Mouse (Mus musculus) lung, postnatal 36 days (tissue): ENCODE measurements around the gene Traf3ip3.

Experiments
- DNase-seq: peaks from one replicate; pipeline ENCODE4 v3.0.0; 2022; ENCODE audit warnings: mixed read lengths

The Traf3ip3 gene

DNA sequence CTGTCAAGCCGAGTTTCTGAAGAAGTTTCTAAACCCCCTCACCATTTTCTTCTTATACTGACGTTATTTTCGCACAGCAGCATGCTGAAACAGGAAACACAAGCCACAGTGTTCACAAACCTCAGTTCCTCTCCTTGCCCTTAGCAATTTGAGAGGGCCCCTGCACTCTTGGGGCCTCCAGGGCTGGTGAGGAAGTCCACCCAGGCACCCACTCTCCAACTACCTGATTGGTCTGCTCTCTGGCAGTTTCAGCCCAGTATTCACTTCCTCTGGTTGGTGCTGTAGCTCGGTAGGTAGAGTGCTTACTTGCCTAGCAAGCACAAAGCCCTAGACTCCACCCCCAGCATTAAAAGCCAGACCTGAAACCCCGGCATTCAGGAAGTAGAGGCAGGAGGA, at the start of gene Traf3ip3:
Traf3ip3 (minus strand) TSS at position 321 of the 396 bp plus-strand sequence.
- DNase-seq: peak; percentile 79

- no peak for DNase-seq
Measured at GRCm38 (mm10) chr1:193250026-193250425, 48.5 kb upstream of the Traf3ip3 start.

DNA sequence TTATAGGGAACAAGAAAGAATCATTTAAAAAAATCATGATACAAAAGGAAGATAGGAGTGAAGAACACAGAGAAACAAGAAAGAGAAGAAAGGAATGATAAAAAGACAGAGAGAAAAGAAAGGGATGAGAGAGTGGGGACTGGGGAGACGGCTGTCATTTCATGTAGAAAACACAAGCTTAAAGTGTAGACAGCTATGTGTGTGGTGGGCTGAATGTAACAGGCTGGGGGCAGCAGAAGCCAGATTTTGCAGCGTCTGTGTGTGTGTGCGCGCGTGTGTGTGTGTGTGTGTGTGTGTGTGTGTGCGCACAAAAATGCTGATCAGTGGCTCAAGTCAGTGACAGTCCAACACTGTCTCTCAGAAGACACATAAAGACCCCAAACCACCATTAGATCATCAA, 42.7 kb upstream of the Traf3ip3 start:
- DNase-seq: no peak

DNA sequence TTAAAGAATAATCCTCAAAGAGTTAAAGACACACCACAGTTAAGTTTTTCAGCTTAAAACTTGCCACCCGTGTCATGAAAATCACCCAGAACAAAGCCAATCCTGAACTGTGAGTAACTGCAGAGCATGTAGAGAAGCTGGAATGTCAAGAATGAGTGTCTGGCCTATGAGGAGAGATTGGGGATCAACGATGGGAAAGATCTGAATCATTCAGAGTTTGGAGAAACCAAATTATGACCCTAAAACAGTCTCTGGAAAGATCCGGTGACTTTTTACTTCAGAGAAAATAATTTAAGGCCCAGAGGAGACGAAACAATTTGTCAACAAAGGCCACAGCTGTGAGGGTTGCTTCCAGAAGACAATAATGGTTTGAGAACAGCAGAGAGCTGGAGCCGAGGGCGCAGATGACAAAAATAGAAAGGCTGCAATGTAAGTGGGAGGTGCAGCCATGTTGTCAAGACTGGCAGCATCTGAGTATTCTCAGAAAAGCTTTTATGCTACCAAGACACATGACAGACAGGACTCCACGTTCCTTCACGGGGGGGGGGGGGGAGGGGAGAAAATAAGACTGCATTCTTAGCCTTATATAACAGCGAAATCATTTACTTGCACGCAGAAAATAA, 42.2 kb upstream of the Traf3ip3 start:
- DNase-seq: no peak

DNA sequence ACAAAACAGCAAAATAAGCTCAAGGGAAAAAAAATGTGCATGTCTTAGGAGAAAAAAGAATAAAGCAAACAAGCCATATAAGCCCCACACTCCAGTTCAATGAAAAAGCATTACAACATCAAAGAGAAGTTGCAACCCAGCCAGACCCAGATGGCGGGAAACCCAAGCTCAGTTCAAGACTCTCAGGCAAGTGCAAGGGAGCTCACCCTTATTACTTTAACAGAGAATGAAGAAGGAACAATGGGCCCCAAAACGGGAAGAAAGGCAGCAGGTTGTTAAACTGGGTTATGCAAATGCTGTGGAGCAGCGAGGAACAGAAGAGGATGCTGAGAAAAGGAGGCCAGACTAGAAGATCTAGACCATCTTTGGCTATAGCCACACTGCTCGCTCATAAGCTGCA, 41.4 kb upstream of the Traf3ip3 start:
- DNase-seq: peak; percentile 44

DNA sequence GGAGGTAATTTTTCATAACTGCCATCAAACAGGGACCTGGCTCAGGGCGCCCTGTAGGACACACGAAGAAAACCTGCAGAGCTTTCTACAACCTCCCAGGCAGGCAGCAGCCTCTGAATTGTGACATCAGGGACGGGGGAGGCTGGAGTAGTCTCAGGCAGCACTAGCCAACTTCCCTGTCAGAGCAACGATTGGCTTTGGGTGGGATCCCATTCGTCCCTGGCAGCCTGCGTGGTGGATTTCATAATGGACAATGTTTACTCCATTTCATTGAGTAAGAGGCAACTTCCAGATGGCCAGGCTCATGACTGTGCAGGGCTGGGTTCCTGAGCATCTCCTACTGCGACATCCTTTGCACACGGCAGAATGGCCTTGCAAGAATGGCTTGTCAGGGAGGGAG, 40.7 kb upstream of the Traf3ip3 start:
- DNase-seq: peak; percentile 91

- no peak for DNase-seq
Measured at GRCm38 (mm10) chr1:193241436-193241835, 39.9 kb upstream of the Traf3ip3 start.

- no peak for DNase-seq
Measured at GRCm38 (mm10) chr1:193238426-193238825, 36.9 kb upstream of the Traf3ip3 start.

DNA sequence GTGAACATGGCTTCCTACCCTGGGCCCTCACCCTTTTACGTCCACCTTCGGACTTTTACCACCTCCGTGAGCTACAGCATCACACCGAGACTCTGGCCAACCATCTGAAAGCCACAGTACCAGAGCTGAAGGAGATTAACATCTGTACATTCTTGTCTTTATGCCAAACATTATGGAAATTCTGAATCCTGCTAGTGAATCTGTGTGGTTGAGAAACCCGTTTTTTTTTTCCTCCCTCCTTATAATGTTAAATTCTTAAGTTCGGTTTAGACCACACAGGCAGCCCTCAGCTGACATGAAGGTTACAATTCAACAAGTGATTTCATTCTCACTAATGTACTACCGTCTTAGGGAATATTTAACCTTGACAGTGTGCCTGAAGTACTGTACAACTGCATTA, 33.4 kb upstream of the Traf3ip3 start:
- no peak for DNase-seq

DNA sequence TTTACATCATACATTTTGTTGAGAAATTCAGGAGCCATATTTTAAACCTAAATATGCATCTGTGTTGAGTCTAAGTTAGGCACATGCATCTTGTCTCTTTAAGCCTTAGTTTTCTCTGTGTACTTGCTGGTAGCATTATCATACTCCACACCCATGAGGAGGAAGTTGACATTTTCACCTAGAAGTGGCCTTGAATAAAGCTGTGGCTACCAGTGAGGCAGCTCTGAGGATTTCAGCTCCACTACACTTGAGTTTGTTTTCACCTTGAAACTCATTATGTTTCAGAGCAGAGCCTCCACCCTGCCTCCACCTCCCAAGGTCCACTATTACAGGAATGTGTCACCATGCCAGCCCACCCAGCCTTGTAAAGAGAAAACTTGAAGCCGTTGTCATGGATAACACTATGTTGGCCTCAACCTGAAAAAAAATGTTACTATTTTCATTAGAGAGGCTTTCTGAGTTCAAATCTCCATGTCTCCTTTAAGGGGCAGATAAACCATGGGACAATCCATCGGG, 32.7 kb upstream of the Traf3ip3 start:
- peak; percentile 20 for DNase-seq

GRCm38 (mm10) chr1:193232732-193233131, 31.2 kb upstream of the Traf3ip3 start:
- DNase-seq: no peak

DNA sequence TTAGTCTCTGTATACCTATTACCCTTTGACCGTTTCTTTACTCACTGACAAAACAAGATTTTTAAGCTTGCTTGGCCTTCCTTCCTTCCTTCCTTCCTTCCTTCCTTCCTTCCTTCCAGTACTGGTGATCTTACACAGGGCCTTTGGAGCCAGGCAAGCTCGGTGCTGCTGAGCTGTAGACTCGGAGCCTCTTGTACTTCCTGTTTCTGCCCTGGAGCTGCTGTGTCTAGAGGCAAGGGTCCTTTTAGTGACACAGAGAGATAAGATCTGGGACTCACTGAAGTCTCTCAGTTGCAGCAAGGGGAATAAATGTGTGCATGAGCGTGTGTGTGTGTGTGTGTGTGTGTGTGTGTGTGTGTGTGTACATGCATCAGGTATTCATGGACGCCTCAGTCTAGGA, 29.4 kb upstream of the Traf3ip3 start:
- DNase-seq: no peak

DNA sequence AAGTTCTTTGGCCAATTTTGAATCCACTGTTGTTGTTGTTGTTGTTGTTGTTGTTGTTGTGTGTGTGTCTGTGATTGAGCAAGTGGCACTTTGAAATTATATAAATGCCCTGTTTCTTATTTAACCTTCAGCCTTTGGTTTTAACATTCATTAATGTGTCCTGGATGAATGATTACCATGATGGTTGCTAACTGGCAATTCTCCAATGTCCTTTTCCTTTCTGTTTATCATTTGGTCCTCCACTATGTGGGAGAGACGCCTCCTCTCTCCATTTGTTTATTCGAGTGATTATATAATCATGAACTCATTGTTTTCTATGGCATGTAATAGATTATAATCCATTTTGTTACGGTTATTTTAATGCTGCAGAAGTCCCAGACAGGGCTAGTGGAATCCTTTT, 29.0 kb upstream of the Traf3ip3 start:
- DNase-seq: no peak

- no peak for DNase-seq
Measured at GRCm38 (mm10) chr1:193229570-193229969, 28.1 kb upstream of the Traf3ip3 start.

DNA sequence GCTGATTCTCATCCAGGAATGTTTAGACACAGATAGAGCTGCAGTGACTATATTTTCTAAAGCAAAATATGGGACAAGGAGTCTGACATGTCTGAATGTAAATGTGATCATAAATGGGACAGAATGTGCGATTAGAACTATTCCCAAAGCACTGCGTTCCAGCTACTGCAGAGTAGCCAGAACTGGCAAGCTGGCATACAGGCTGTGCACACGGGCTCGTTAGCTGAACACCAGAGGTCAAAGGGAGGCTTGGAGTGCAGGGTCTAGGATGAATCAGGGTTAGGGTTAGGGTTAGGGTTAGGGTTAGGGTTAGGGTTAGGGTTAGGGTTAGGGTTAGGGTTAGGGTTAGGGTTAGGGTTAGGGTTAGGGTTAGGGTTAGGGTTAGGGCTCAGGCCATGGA, 26.0 kb upstream of the Traf3ip3 start:
- no peak for DNase-seq

DNA sequence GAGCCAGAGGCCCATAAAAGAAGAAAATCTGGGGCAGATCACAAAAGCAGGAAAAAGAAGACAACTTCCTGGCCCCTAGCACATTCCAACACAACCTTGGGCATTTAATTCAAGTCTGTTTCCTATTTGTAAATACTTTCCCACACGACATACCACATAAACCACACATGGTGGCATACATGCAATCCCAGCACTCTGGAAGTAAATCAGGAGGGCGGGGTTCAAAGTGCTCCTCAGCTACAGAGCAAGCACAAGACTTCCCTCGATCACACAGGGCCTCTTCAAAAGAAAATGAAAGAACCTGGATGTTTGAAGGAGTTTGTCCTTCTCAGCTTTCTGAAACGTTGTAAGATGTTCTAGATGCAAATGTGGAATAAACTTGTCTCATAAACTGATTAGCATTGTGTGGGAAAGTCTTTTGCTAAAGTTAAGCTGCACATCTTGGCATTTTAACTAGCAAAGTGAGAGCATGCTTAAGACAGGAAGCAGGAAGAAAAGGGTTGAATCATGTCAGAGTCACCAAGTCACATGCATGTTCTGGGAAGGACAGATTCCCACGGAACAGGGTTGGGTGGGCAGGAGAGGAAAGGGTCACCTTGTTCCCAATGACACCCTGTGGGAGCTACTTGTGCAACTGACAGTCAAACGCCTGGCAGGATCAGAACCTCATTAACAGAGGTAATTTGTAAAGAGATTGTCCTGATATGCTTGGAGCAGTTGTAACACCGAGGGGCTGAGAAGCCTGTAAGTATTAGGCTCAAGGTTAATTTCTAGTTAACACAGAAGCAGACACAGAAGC, 25.4 kb upstream of the Traf3ip3 start:
- no peak for DNase-seq

GRCm38 (mm10) chr1:193226114-193226513, 24.6 kb upstream of the Traf3ip3 start:
- no peak for DNase-seq

GRCm38 (mm10) chr1:193225531-193225930, 24.0 kb upstream of the Traf3ip3 start:
- DNase-seq: no peak

GRCm38 (mm10) chr1:193220408-193220807, 18.9 kb upstream of the Traf3ip3 start:
- DNase-seq: no peak

GRCm38 (mm10) chr1:193216000-193216399, 14.5 kb upstream of the Traf3ip3 start:
- DNase-seq: no peak

DNA sequence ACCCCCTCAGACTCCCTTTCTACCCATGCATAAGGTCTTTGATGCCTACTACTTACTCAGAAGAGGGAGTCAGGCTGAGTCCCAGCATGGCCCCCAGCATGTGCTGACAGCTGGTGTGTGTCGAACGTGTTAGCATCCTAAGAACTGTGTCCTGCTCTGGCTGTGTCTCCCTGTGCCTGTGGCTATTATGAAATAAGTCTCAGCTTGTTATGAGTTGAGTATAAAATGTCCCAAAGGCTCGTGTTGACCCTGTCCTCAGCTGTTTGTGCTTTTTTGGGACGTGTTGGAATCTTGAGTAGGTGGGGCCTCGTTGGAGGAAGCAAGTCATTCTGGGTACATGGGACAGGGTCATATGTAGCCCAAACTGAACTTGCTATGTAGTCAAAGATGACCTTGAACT, 12.6 kb upstream of the Traf3ip3 start:
- DNase-seq: peak; percentile 54

DNA sequence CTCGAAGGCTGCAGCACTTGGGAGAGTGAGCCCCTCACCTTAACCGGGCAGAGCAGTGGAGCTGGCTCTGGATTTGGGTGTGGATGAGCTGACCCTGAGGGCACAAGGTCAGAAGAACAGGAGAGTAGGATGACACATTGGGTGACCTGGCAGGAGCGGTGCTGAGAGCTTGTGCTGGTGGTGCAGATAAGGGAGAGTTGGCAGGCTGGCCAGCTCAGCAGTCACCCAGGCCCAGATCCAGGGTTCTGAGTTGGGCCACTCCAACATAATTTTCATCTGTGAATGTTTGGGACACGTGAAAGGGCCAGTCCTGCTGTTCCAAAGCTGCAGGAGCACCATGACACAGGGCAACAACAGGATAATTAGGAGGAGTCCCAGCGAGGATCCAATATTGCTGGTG, 9.9 kb upstream of the Traf3ip3 start:
- peak; percentile 32 for DNase-seq

DNA sequence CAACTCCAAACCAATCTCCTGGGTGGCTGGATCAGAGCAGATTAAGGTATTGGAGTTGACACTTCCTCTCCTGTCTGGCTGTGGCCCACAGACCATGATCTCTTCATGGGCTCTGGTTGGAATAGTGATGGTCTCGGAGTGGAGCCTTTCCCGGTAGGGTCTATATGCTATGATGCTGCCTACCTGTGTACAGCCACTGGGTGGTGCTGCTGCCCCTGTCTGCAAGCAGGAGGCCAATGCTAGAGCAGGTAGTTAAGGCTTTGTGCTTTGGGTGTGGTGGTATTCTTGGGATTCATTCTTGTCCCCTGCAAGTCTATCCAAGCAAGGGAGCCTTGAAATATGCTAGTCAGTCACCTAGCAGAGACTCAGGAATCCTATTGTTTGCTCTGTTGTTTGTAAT, 6.7 kb upstream of the Traf3ip3 start:
- peak; percentile 74 for DNase-seq

DNA sequence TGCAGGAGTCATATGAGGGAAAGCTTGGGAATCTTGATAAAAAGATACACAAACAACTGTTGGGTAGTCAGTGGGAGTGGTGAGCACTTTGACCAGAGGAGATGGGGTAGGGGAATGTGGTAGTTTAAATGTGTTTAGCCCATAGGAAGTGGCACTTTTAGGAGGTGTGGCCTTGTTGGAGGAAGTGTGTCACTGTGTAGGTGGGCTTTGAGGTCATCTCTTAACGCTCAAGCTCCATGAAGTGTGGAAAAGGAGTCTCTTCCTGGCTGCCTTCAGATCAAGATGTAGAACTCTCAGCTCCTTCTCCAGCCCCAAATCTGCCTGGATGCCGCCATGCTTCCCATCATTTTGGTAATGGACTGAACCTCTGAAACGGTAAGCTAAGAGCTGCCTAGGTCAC, 6.0 kb upstream of the Traf3ip3 start, which contains the start of gene Lamb3:
Lamb3 (plus strand) TSS at position 197 of the 400 bp plus-strand sequence.
- DNase-seq: no peak
